Mouse (Mus musculus): Measurements from ENCODE around the gene Ahnak. TPM values are rescaled to one million over a fixed set of nuclear protein-coding genes. Genes with fewer than 3 reads are reported as not detected.
"Not testable (repeated sequence)": the region's sequence is repeated elsewhere in the genome, so short reads cannot be mapped to it uniquely, and the experiment has no call there.

Ahnak gene
- total RNA-seq, 2 experiments from 2014 or later, result 235 to 267 TPM

GRCm38 (mm10) chr19:9041074-9041473 is 52.0 kb downstream of the Ahnak start:
- DNase-seq, result no peak

- no peak for DNase-seq
Measured at GRCm38 (mm10) chr19:9043123-9043522, 54.0 kb downstream of the Ahnak start.

GRCm38 (mm10) chr19:9044291-9044690 is 55.2 kb downstream of the Ahnak start:
- DNase-seq, result no peak

- no peak for DNase-seq
Measured at GRCm38 (mm10) chr19:9047207-9047945, 58.3 kb downstream of the Ahnak start.

DNA sequence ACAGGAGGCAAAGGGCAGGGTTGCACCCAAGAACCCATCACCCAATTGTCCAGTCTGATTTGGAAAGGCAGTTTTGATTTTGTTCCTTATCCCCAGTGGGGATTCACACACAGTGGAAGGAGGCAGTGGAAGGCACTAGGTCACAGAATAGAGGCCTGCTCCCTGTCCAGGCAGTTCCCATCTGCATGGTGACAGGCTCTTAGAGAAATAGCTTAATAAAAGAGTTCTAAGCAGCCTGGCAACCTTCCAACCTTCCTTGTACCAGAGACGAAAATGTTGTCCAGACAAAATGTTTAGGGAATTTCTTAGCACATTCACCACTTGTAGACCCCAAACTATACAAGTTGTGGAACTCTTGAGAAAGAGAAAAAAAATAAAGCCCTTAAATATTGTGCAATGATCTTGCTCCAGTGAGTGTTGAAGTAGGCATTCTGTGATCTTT is 58.9 kb downstream of the Ahnak start:
- DNase-seq, result no peak

DNA sequence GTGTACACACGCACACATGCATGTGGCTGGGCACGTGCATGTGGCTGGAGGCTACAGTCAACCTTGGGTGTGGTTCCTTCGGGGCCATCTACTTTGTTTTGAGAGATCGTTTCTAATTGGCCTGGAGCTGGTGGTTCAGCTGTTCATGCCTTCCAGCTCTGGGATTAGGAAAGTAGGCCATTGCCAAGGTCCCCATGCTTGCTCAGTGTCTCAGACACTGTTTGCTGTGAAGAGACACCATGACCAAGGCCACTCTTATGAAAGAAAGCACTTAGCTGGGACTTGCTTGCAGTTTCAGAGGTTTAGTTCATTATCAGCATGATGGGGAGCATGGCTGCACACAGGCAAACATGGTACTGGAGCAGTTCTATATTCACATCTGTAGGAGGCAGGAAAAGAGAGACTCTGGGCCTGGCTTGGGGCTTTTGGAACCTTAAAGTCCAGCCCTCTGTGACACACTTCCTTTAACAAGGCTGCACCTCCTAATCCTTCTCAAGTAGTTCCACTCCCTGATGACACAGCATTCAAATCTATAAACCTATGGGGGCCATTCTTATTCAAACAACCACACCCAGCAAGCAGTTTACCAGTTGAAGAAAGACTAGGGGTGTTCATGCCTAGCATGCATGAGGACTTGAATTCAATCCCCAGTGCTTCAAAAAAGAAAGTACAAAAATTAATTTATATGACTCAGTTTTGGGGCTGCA is 60.0 kb downstream of the Ahnak start:
- DNase-seq, result no peak

DNA sequence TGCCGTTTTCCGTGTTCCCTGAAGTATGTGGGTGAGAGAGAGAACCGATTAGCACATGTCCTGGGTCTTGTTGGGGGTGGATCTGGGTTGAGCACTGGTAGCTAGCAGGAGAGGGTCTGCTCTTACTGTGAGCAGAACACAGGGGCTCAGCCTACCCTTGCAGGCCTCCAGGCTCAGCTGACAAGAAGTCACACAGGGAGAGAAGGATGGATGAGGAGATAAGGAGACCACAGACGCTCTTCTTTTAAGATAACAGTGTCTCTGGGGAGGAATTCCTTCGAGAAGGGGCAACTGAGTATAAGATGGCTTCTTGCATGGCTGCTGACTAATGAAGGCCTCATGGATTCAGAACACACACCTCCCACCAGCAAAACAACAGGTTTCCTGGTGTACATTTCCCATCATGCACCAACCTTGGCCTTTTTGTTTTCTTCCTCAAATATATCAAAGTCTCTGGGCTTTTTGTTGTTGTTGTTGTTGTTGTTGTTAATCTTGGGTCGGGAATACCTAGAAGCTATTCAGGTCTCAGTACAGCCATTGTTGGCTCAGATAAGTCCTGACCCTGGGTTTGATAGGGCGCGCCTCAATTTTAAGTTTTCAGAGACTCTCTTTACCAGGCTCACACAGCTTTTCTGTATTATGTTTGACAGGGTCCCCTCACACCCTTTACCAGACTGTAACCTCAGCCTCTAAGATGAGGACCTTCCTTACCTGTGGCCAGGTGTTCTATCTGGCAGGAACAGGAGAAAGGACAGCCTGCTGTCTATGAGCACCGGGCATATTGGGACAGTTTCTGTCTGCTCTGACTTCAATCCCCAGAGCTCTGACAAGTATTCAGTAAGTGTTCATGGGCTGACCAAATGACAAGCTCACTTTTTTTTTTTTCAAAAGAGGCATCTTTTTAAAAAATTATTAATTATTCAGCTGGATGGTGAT is 61.5 kb downstream of the Ahnak start:
- DNase-seq, result no peak

- not testable (repeated sequence) for DNase-seq
Measured at GRCm38 (mm10) chr19:9051985-9052384, 62.9 kb downstream of the Ahnak start.

DNA sequence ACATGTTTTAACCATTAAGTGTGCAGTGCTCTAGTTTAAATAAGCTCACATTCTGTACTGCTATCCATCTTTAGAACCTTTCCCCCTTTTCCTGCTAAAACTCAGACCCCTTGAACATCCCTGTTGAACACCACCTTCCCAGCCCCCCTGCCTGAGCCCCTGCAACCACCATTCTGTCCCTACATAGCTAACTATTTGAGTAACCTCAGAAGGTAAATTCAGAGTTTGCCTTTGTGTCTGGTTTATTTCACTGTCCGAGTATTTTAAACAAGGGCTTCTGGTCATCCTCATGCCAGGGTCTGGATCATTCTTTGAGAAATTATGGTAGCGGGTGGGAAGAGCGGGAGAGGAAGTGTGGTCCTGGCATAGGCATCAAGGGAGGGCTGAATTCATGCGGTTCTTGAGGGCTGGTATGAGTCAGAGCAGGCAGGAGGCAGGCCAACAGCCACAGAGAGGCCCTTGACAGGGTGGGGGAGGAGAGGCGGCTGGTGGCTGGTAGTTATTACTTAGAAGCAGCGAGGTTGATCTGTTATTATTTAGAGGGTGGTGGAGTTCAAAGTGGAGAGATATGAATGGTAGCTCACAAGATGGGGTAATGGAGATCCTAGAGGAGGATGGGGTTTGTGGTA is 63.8 kb downstream of the Ahnak start:
- peak; percentile 25 for DNase-seq

DNA sequence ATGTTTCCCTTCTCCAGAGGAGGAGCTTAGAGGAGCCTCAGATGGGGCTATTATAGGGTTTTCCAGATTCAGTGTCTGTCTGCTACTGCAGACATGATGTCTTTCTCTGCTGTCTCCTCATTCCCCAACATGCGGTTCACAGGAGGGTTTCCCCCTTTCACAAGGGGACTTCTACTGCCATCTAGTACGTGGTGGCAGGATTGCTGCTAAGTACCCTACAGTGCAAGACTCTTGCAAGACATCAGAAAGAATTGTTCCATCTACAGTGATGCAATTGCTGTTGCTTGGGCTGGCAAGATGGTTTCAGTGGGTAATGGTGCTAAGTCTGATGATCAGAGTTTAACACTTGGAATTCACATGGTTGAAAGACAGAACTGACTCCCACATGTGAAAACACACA is 66.1 kb downstream of the Ahnak start:
- no peak for DNase-seq

- no peak for DNase-seq
Measured at GRCm38 (mm10) chr19:9055703-9056355, 66.7 kb downstream of the Ahnak start.

- no peak for DNase-seq
Measured at GRCm38 (mm10) chr19:9057679-9058078, 68.6 kb downstream of the Ahnak start.

GRCm38 (mm10) chr19:9058331-9058884 is 69.3 kb downstream of the Ahnak start:
- DNase-seq, result no peak

DNA sequence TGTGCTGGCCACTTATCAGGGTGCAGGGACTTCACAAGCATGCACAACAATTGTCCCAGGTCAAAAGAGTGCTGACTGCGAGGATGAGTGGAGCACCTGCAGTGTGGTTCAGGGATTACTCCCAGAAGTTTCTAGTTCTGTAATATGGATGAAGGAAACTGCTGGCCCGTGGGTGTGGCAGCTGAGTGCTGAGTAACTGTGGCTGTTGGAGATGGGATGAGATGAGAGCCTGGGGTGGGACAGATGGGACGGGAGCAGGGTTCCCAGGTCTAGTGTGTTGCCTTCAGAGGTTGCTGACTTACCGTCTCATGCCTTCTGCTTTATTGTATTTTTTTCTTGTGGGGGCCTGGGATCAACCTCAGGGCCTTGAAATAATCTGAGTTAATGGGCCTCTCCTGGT is 69.9 kb downstream of the Ahnak start:
- DNase-seq, result no peak

DNA sequence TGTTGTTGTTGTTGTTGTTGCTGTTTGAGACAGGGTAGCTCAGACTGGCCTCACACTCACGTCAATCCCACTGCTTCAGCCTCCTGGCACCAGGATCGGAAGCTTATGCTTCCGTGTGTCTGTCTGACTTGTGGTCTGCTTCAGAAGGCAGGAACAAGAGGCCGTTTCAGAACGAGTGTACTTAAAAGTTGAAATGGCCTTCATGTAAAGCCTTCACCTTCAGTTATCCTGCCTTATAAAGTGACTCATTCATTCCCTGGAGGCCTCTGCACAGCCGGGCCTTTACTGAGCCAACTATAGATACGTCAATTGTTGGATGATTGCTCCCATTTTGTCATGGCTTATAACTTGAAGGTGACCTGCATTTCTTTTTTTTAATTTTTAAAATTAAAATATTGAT is 70.3 kb downstream of the Ahnak start:
- DNase-seq, result no peak

- DNase-seq, result no peak
Measured at GRCm38 (mm10) chr19:9060103-9060502, 71.0 kb downstream of the Ahnak start.

DNA sequence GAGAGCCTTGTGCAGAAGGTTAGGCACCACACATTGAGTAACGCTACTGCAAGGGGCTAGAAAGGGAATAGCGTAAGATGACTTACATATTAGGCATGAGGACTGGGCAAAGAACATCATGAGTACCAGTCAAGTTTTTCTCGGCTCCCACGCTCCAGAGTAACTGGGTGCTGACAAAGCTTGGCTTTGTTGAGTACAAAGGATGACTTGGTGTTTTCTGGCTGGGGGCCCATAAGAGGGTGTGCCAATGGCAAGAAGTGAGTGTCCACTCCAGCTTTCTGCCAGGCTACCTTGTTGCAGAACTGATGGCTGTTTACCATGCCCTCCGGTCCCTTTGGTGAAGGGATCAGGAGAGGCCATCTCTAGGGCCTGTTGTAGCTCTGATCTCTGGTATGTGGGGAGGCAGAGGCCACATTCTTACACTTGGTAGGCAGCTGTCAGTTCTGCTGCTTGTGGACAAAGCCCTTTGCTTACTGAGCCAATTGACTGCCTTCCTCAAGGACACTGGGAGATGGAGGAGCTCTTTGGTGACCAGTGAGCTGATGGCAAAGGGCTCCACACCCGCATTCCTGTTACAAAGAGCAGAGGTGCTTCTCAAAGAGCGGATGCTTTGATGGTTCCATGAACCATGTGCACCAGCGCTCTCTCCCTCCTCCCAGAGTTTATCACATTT is 72.3 kb downstream of the Ahnak start:
- DNase-seq, result peak; percentile 26

GRCm38 (mm10) chr19:9062822-9063221 is 73.7 kb downstream of the Ahnak start:
- no peak for DNase-seq

DNA sequence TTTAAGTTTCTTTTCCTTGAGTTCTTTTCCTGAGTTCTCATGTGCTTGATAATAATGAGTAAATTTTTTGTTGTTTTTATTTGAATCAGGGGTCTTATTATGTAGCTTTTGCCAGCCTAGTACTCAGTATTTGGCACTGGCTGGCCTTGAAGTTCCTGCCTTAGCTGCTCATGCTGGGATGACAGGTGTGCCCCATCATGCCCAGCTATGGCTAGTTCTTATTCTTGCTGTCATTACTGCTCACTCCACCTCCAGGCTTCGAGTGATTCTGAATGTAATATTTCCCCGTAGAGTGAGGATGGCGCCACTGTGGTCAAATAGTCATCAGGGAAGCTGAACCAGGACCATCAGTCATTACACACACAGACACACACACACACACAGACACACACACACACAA is 74.7 kb downstream of the Ahnak start:
- DNase-seq, result no peak

Data from gastrocnemius, postnatal 10 days (tissue).